Mouse (Mus musculus): ENCODE data around the gene Aunip.
A peak's percentile ranks its signal among the peaks of the same experiment; 100 is the strongest.

The Aunip gene

GRCm38 (mm10) chr4:134551494-134552316 lies 40.9 kb downstream of the Aunip start, which contains the start of gene Selenon:
Gene Selenon (minus strand): TSS chr4:134552166.
- no peak for DNase-seq (ENCODE audit: low read depth, low spot score)

- DNase-seq (ENCODE audit: low read depth, low spot score): no peak
Measured at GRCm38 (mm10) chr4:134553631-134554030, 42.8 kb downstream of the Aunip start.

- DNase-seq (ENCODE audit: low read depth, low spot score): peak; percentile 60
Measured at GRCm38 (mm10) chr4:134555956-134556580, 45.3 kb downstream of the Aunip start.

GRCm38 (mm10) chr4:134557626-134558249 lies 46.9 kb downstream of the Aunip start:
- peak; percentile 40 for DNase-seq (ENCODE audit: low read depth, low spot score)

- no peak for DNase-seq (ENCODE audit: low read depth, low spot score)
Measured at GRCm38 (mm10) chr4:134558570-134559113, 47.8 kb downstream of the Aunip start.

- no peak for DNase-seq (ENCODE audit: low read depth, low spot score)
Measured at GRCm38 (mm10) chr4:134559154-134559553, 48.4 kb downstream of the Aunip start.

GRCm38 (mm10) chr4:134560699-134561098 lies 49.9 kb downstream of the Aunip start:
- DNase-seq (ENCODE audit: low read depth, low spot score): no peak

- DNase-seq (ENCODE audit: low read depth, low spot score): no peak
Measured at GRCm38 (mm10) chr4:134562014-134562413, 51.2 kb downstream of the Aunip start.

GRCm38 (mm10) chr4:134563624-134564023 lies 52.8 kb downstream of the Aunip start:
- no peak for DNase-seq (ENCODE audit: low read depth, low spot score)

- no peak for DNase-seq (ENCODE audit: low read depth, low spot score)
Measured at GRCm38 (mm10) chr4:134564093-134564492, 53.3 kb downstream of the Aunip start.

- DNase-seq (ENCODE audit: low read depth, low spot score): peak; percentile 24
Measured at GRCm38 (mm10) chr4:134567377-134568226, 56.8 kb downstream of the Aunip start.

GRCm38 (mm10) chr4:134569205-134569604 lies 58.4 kb downstream of the Aunip start:
- DNase-seq (ENCODE audit: low read depth, low spot score): peak; percentile 69

GRCm38 (mm10) chr4:134569831-134570230 lies 59.0 kb downstream of the Aunip start:
- DNase-seq (ENCODE audit: low read depth, low spot score): no peak

- no peak for DNase-seq (ENCODE audit: low read depth, low spot score)
Measured at GRCm38 (mm10) chr4:134570704-134571451, 60.1 kb downstream of the Aunip start.

- DNase-seq (ENCODE audit: low read depth, low spot score): no peak
Measured at GRCm38 (mm10) chr4:134572449-134573300, 61.9 kb downstream of the Aunip start.
